ENCODE assay signal across 7 mouse cellular contexts in genomic region chr4:114986211-114986590, GRCm38 (mm10). TPM values are rescaled to one million over a fixed set of nuclear protein-coding genes. Genes with fewer than 3 reads are reported as not detected.
A peak's percentile ranks its signal among the peaks of the same experiment; 100 is the strongest.
DNase-seq lines count a peak whose midpoint lies in the region; ATAC-seq lines count a peak whose summit lies in the region.

No protein-coding gene starts in this region.

- 3% methylated on average over 8 of the region's 8 CpGs for WGBS in embryonic facial prominence, embryonic 15.5 days
- 3% methylated on average over 8 of the region's 8 CpGs for WGBS in midbrain, embryonic 16.5 days

- H3K9me3 ChIP-seq in embryonic facial prominence, embryonic 15.5 days (replicated peaks): no peaks in the 10 kb centered on the region
- H3K9me3 ChIP-seq in midbrain, embryonic 16.5 days (replicated peaks; ENCODE audit: control insufficient read depth, low read length, poor library complexity, severe bottlenecking): no peaks in the 10 kb centered on the region

- no peaks in the 10 kb centered on the region for H3K27me3 ChIP-seq in embryonic facial prominence, embryonic 15.5 days
- H3K27me3 ChIP-seq in midbrain, embryonic 16.5 days (ENCODE audit: control insufficient read depth, insufficient read depth, low read depth, low read length): no peaks in the 10 kb centered on the region

- ATAC-seq in embryonic facial prominence, embryonic 15.5 days (ENCODE audit: insufficient number of reproducible peaks, low FRiP score, low TSS enrichment, low read depth): peak; percentile 26
- peak; percentile 13 for ATAC-seq in inflammation-experienced regulatory T-cells, adult 6 months
- ATAC-seq in midbrain, embryonic 16.5 days: peak; percentile 66

- peak overlapping the region; percentile 99 for H3K27ac ChIP-seq in embryonic facial prominence, embryonic 15.5 days (replicated peaks)
- peak overlapping the region; percentile 100 for H3K27ac ChIP-seq in midbrain, embryonic 16.5 days (ENCODE audit: low read length)

- H3K36me3 ChIP-seq in embryonic facial prominence, embryonic 15.5 days: no peaks in the 10 kb centered on the region
- H3K36me3 ChIP-seq in midbrain, embryonic 16.5 days (ENCODE audit: control insufficient read depth, insufficient read depth, low read length): no peaks in the 10 kb centered on the region

- peak overlapping the region; percentile 85 for H3K9ac ChIP-seq in embryonic facial prominence, embryonic 15.5 days
- H3K9ac ChIP-seq in midbrain, embryonic 16.5 days (ENCODE audit: low read depth, low read length): peak overlapping the region; percentile 98

- H3K4me3 ChIP-seq in embryonic facial prominence, embryonic 15.5 days (replicated peaks): peak overlapping the region; percentile 86
- peak overlapping the region; percentile 87 for H3K4me3 ChIP-seq in midbrain, embryonic 16.5 days (ENCODE audit: low read depth, low read length)

- peak; percentile 54 for DNase-seq in retina, embryonic 14.5 days (ENCODE audit: low spot score)
- DNase-seq in retina, postnatal 1 day: no peak
- no peak for DNase-seq in gastrocnemius, postnatal 10 days
- no peak for DNase-seq in layer of hippocampus, postnatal 36 days

- H3K4me1 ChIP-seq in embryonic facial prominence, embryonic 15.5 days: 0 out of 2 replicates have a peak, but pooled peaks cover 3% of the 10 kb centered on the region
- H3K4me1 ChIP-seq in midbrain, embryonic 16.5 days (ENCODE audit: control insufficient read depth, insufficient read depth, low read length): peaks cover 24% of the 10 kb centered on the region

- peak overlapping the region; percentile 63 for H3K4me2 ChIP-seq in embryonic facial prominence, embryonic 15.5 days (replicated peaks)
- peak overlapping the region; percentile 88 for H3K4me2 ChIP-seq in midbrain, embryonic 16.5 days (ENCODE audit: low read length)

RNA-seq across cellular contexts. Expression of gene Cmpk1, which starts 0.8 kb away (rescaled TPM):
- 107 TPM in 2 replicates for polyA plus RNA-seq in embryonic facial prominence, embryonic 15.5 days (2015; fragmentation: Nextera tagmentation; extraction: Ambion mirVana)
- polyA plus RNA-seq in inflammation-experienced regulatory T-cells, adult 6 months (2017; shearing (Covaris generic)): 100 to 1,000 TPM in 1 of 3 experiments, 10 to 100 TPM in 2; 47.5 to 119 (median 55.1) TPM
- 218 and 229 TPM in 2 replicates for polyA plus RNA-seq in midbrain, embryonic 16.5 days (2015; fragmentation: Nextera tagmentation; extraction: Ambion mirVana)
- 10 to 100 TPM; 32.1 to 36.8 TPM for total RNA-seq in gastrocnemius, postnatal 10 days (2021)
- total RNA-seq in layer of hippocampus, postnatal 36 days (2021): 10 to 100 TPM; 62.8 to 70.5 TPM

RNA-seq across cellular contexts. Expression of gene Stil, which starts 13.8 kb away (rescaled TPM):
- 10.3 and 13.3 TPM in 2 replicates for polyA plus RNA-seq in embryonic facial prominence, embryonic 15.5 days (2015; fragmentation: Nextera tagmentation; extraction: Ambion mirVana)
- polyA plus RNA-seq in inflammation-experienced regulatory T-cells, adult 6 months (2017; shearing (Covaris generic)): 10 to 100 TPM in 1 of 3 experiments, 1 to 10 TPM in 1, under 1 TPM in 1; 0.70 to 13.9 (median 1.4) TPM
- 2.0 and 2.1 TPM in 2 replicates for polyA plus RNA-seq in midbrain, embryonic 16.5 days (2015; fragmentation: Nextera tagmentation; extraction: Ambion mirVana)
- 1 to 10 TPM; 1.9 to 2.8 TPM for total RNA-seq in gastrocnemius, postnatal 10 days (2021)
- under 1 TPM; 0.33 to 0.35 TPM for total RNA-seq in layer of hippocampus, postnatal 36 days (2021)

Comparison
In these comparisons a context has a peak if more than half of its experiments do, and no peak if none do; other contexts are left out.
1. ATAC-seq: peak in every context shown above with its lines; median percentile 66 in midbrain, embryonic 16.5 days; 26 in embryonic facial prominence, embryonic 15.5 days; 13 in inflammation-experienced regulatory T-cells, adult 6 months.